Mouse (Mus musculus): ENCODE results near the gene Nr4a1. TPM values are rescaled to one million over a fixed set of nuclear protein-coding genes. Genes with fewer than 3 reads are reported as not detected.
A peak's percentile ranks its signal among the peaks of the same experiment; 100 is the strongest.

Gene Nr4a1
- total and polyA plus RNA-seq, 3 experiments: 0.60 to 1.6 (median 0.89) TPM

GRCm38 (mm10) chr15:101317814-101318500 is 63.9 kb downstream of the Nr4a1 start:
- Histone ChIP-seq H3K4me1 (ENCODE audit: control insufficient read depth in 1 of 2, insufficient read depth in 2 of 2) (peaks cover 25 to 59% of the 10 kb centered on the region in 2 experiments), H3K4me2 (ENCODE audit: insufficient read depth, low read depth, poor library complexity, severe bottlenecking) (no peak overlapping the region), H3K79me2 (replicated peaks; ENCODE audit: control insufficient read depth, extremely low read depth, insufficient read depth, poor library complexity, severe bottlenecking) (no peaks in the 10 kb centered on the region), H3K9me3 (replicated peaks; ENCODE audit: low read length) (peaks cover 7% of the 10 kb centered on the region), H3K27me3 (replicated peaks) (peaks cover 12% of the 10 kb centered on the region), H3K27ac (ENCODE audit: insufficient read depth, low read depth) (no peak overlapping the region), H3K9ac (ENCODE audit: insufficient read depth, low read depth) (no peak overlapping the region), H3K36me3 (replicated peaks in 1 of 2; ENCODE audit: control insufficient read depth in 1 of 2, insufficient read depth in 1 of 2, low read length in 1 of 2) (no peaks in the 10 kb centered on the region), H3K4me3 (replicated peaks in 1 of 3; ENCODE audit: low read depth in 2 of 3, low read length in 2 of 3, poor library complexity in 1 of 3) (no peak overlapping the region)
- in situ Hi-C loops (cut with MboI; ENCODE audit: low pct_ligation_motif_present, low pct_unique_long_range_greater_than_20kb, low sequenced_read_pairs) (no loop called here), dilution Hi-C loops (cut with MboI; ENCODE audit: extremely low pct_ligation_motif_present, extremely low pct_unique_long_range_greater_than_20kb, low sequenced_read_pairs) (no loop called here)
- peak; percentile 34 for DNase-seq (ENCODE audit: extremely low read depth)
- TF ChIP-seq TBP (conservative IDR thresholded peaks at IDR 0.05; ENCODE audit: low read depth, low read length) (peak; percentile 81), IRF4 (IDR thresholded peaks at IDR 0.05; ENCODE audit: low read depth, low read length) (no peak), PAX5 (IDR thresholded peaks at IDR 0.05; ENCODE audit: low read length) (no peak), RCOR1 (conservative IDR thresholded peaks at IDR 0.05; ENCODE audit: low read depth, low read length) (no peak), SIN3A (IDR thresholded peaks at IDR 0.05; ENCODE audit: low read length) (no peak), ZNF384 (IDR thresholded peaks at IDR 0.05; ENCODE audit: low read depth, low read length) (peak; percentile 60)

- Histone ChIP-seq H3K27me3 (replicated peaks) (peaks cover 4% of the 10 kb centered on the region), H3K4me3 (replicated peaks in 1 of 3; ENCODE audit: low read depth in 2 of 3, low read length in 2 of 3, poor library complexity in 1 of 3) (no peak overlapping the region), H3K9ac (ENCODE audit: insufficient read depth, low read depth) (no peak overlapping the region; the same call in 1 of the 2 replicates), H3K27ac (ENCODE audit: insufficient read depth, low read depth) (peak overlapping the region; percentile 59), H3K4me1 (ENCODE audit: control insufficient read depth in 1 of 2, insufficient read depth in 2 of 2) (peaks cover 25 to 59% of the 10 kb centered on the region in 2 experiments), H3K4me2 (ENCODE audit: insufficient read depth, low read depth, poor library complexity, severe bottlenecking) (peak overlapping the region; percentile 50), H3K36me3 (replicated peaks in 1 of 2; ENCODE audit: control insufficient read depth in 1 of 2, insufficient read depth in 1 of 2, low read length in 1 of 2) (no peaks in the 10 kb centered on the region), H3K9me3 (replicated peaks; ENCODE audit: low read length) (peaks cover 11% of the 10 kb centered on the region), H3K79me2 (replicated peaks; ENCODE audit: control insufficient read depth, extremely low read depth, insufficient read depth, poor library complexity, severe bottlenecking) (no peaks in the 10 kb centered on the region)
- in situ Hi-C loops (cut with MboI; ENCODE audit: low pct_ligation_motif_present, low pct_unique_long_range_greater_than_20kb, low sequenced_read_pairs): no loop called here
- dilution Hi-C loops (cut with MboI; ENCODE audit: extremely low pct_ligation_motif_present, extremely low pct_unique_long_range_greater_than_20kb, low sequenced_read_pairs): no loop called here
- DNase-seq (ENCODE audit: extremely low read depth): peak; percentile 83
- TF ChIP-seq MAFK (IDR thresholded peaks at IDR 0.05; ENCODE audit: insufficient replicate concordance, low read length) (0 out of 2 replicates have a peak, but pooled peaks have one; percentile 28), CTCF (conservative IDR thresholded peaks at IDR 0.05 in 1 of 2, IDR thresholded peaks at IDR 0.05 in 1 of 2; ENCODE audit: low read depth in 2 of 2, low read length in 2 of 2) (no peak), ETS1 (conservative IDR thresholded peaks at IDR 0.05; ENCODE audit: low read depth, low read length) (peak; percentile 48), CHD2 (IDR thresholded peaks at IDR 0.05; ENCODE audit: low read length) (peak; percentile 58), NELFE (IDR thresholded peaks at IDR 0.05; ENCODE audit: low read depth, low read length) (peak; percentile 38; the same call in 1 of the 2 replicates), TBP (conservative IDR thresholded peaks at IDR 0.05; ENCODE audit: low read depth, low read length) (peak; percentile 97), RCOR1 (conservative IDR thresholded peaks at IDR 0.05; ENCODE audit: low read depth, low read length) (peak; percentile 76; the same call in 1 of the 2 replicates), KAT2A (IDR thresholded peaks at IDR 0.05; ENCODE audit: insufficient replicate concordance, low read length) (0 out of 2 replicates have a peak, but pooled peaks have one; percentile 49), BHLHE40 (IDR thresholded peaks at IDR 0.05; ENCODE audit: low read depth, low read length) (peak; percentile 31), POLR2A (IDR thresholded peaks at IDR 0.05; ENCODE audit: low read depth, low read length) (0 out of 2 replicates have a peak, but pooled peaks have one; percentile 29), EP300 (IDR thresholded peaks at IDR 0.05; ENCODE audit: low read length) (peak; percentile 63), NRF1 (IDR thresholded peaks at IDR 0.05; ENCODE audit: low read depth, low read length) (0 out of 2 replicates have a peak, but pooled peaks have one; percentile 16), JUN (IDR thresholded peaks at IDR 0.05; ENCODE audit: insufficient read depth, low read depth, low read length) (no peak), MYC (IDR thresholded peaks at IDR 0.05; ENCODE audit: low read depth, low read length) (0 out of 2 replicates have a peak, but pooled peaks have one; percentile 44), MAX (IDR thresholded peaks at IDR 0.05; ENCODE audit: low read length) (peak; percentile 64), MEF2A (IDR thresholded peaks at IDR 0.05; ENCODE audit: borderline replicate concordance, low read depth, low read length) (no peak; the same call in none of the 2 replicates), SIN3A (IDR thresholded peaks at IDR 0.05; ENCODE audit: low read length) (no peak), CHD1 (IDR thresholded peaks at IDR 0.05; ENCODE audit: low read depth, low read length) (0 out of 2 replicates have a peak, but pooled peaks have one; percentile 64), JUND (conservative IDR thresholded peaks at IDR 0.05; ENCODE audit: low read depth, low read length) (peak; percentile 31; the same call in 1 of the 2 replicates), MXI1 (IDR thresholded peaks at IDR 0.05; ENCODE audit: low read depth, low read length) (0 out of 2 replicates have a peak, but pooled peaks have one; percentile 19), UBTF (IDR thresholded peaks at IDR 0.05; ENCODE audit: low read depth, low read length) (no peak), ZKSCAN1 (IDR thresholded peaks at IDR 0.05; ENCODE audit: borderline replicate concordance, low read depth, low read length) (no peak), MAZ (IDR thresholded peaks at IDR 0.05; ENCODE audit: low read depth, low read length) (peak; percentile 68; the same call in 1 of the 2 replicates), IRF4 (IDR thresholded peaks at IDR 0.05; ENCODE audit: low read depth, low read length) (peak; percentile 49), HCFC1 (IDR thresholded peaks at IDR 0.05; ENCODE audit: low read depth, low read length) (no peak), TCF12 (IDR thresholded peaks at IDR 0.05; ENCODE audit: low read depth, low read length) (peak; percentile 34; the same call in 1 of the 2 replicates)
Observed at GRCm38 (mm10) chr15:101318889-101319765, 65.1 kb downstream of the Nr4a1 start.

All from CH12.LX (cell line).